Mouse (Mus musculus): ENCODE results near the gene Ifnar2.

- no peak for TF ChIP-seq CTCF (IDR thresholded peaks at IDR 0.05; ENCODE audit: low read depth)
- TF ChIP-seq EP300 (IDR thresholded peaks at IDR 0.05; ENCODE audit: low read depth): no peak
Observed at GRCm38 (mm10) chr16:91380151-91380550, 7.6 kb downstream of the Ifnar2 start.
